Mouse (Mus musculus): ENCODE data around the gene Ip6k1. TPM values are rescaled to one million over a fixed set of nuclear protein-coding genes. Genes with fewer than 3 reads are reported as not detected.
A peak's percentile ranks its signal among the peaks of the same experiment; 100 is the strongest.
"Not testable (repeated sequence)": the region's sequence is repeated elsewhere in the genome, so short reads cannot be mapped to it uniquely, and the experiment has no call there.

The Ip6k1 gene
- polyA plus RNA-seq, 1 experiment from 2014 or later = 50.2 TPM

DNA sequence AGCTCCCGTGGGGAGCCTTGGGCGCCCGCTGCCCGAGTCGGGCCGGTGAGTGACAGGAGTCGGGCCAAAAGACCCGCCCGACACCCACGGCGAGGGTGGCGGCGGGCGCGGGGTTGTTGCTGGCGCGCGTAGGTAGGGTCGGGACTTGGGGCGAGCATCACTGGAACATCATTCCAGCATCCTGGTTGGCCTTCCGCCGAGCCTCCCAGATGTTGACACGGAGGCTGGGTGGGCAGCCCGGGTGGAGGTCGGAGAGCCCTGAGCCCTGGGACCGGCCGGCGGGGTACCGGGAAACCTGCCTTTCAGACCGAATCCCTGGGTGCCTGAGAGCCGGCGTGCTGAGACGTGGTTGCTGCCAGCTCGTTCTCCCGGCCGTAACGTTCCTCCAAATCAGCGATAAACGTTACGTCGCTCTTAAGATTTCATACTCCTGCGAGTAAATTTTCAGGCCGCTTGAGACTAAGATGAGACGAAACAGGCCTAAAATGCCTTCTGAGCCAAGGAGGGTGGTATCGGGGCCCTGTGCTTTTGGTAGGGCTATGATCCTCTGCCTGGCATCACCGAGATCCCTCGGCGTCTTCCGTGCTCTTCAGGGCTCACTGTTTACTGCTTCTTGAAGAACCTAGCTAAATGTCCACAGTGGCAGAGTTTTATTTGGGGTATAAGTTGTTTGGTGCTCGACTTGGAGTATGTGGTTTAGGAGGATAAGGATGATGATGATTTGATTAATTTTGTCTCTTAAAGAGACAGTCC, 653 bp downstream of the Ip6k1 start:
- Histone ChIP-seq H3K4me3 (peak overlapping the region; percentile 97), H3K9ac (peak overlapping the region; percentile 98), H3K4me1 (replicated peaks) (peaks cover 25% of the 10 kb centered on the region), H3K27me3 (replicated peaks) (0 out of 2 replicates have a peak, but pooled peaks cover 3% of the 10 kb centered on the region), H3K9me3 (replicated peaks) (no peaks in the 10 kb centered on the region), H3K4me2 (peak overlapping the region; percentile 83), H3K27ac (ENCODE audit: poor library complexity, severe bottlenecking) (peak overlapping the region; percentile 97), H3K36me3 (0 out of 2 replicates have a peak, but pooled peaks cover 3% of the 10 kb centered on the region)
- under 1% methylated on average over 50 of the region's 50 CpGs for WGBS
- peak; percentile 53 for ATAC-seq (ENCODE audit: insufficient number of reproducible peaks, low FRiP score)

DNA sequence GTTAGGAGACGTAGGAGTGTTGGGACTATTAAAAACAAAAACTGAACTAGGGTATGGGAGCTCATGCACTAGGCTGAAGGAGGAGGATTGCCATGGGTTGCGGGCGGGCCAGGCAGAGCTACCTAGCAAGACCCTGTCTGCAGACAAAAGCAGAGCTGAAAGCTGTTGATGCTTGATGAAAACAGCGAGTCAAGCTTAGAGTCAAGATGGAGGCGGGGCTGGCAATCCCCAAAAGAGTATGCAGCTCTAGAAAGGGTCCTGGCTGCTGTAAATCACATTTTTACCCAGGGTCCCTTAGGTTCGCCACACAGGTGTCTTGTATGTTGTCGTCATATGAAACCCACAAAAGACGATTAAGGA, 1.2 kb downstream of the Ip6k1 start:
- Histone ChIP-seq H3K36me3 (0 out of 2 replicates have a peak, but pooled peaks cover 3% of the 10 kb centered on the region), H3K27ac (ENCODE audit: poor library complexity, severe bottlenecking) (peak overlapping the region; percentile 97), H3K4me1 (replicated peaks) (peaks cover 31% of the 10 kb centered on the region), H3K9ac (peak overlapping the region; percentile 98), H3K9me3 (replicated peaks) (no peaks in the 10 kb centered on the region), H3K4me2 (peak overlapping the region; percentile 83), H3K4me3 (peak overlapping the region; percentile 97), H3K27me3 (replicated peaks) (0 out of 2 replicates have a peak, but pooled peaks cover 3% of the 10 kb centered on the region)
- WGBS = 23% methylated on average over 8 of the region's 8 CpGs
- no peak for ATAC-seq (ENCODE audit: insufficient number of reproducible peaks, low FRiP score)

GRCm38 (mm10) chr9:108008041-108008440, 5.7 kb downstream of the Ip6k1 start:
- Histone ChIP-seq H3K4me2 (no peak overlapping the region), H3K9ac (0 out of 2 replicates have a peak overlapping the region, but pooled peaks have one; percentile 41), H3K4me1 (replicated peaks) (peaks cover 30% of the 10 kb centered on the region), H3K36me3 (peaks cover 11% of the 10 kb centered on the region; the same call in 1 of the 2 replicates), H3K27ac (ENCODE audit: poor library complexity, severe bottlenecking) (no peak overlapping the region), H3K4me3 (no peak overlapping the region), H3K9me3 (replicated peaks) (no peaks in the 10 kb centered on the region), H3K27me3 (replicated peaks) (no peaks in the 10 kb centered on the region)
- no peak for ATAC-seq (ENCODE audit: insufficient number of reproducible peaks, low FRiP score)
- whole genome bisulfite sequencing = 92% methylated on average over 5 of the region's 5 CpGs

DNA sequence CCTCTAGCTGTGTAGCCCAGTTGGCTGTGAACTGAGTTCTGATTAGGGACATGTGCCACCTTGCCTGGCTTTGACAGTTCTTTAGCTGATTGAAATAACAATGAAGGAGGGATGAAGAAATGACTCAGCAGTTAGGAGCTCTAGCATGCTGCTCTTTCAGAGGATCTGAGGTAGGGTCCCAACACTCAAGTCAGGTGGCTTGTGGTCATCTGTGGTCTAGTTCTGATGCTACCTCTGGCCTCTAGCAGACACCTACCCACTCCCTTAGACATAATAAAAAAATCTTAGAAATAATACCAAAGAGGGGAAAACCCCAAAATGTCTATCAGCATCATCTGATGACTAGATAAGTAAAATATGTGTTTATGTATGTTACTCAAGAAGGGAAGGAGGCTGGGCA, 8.1 kb downstream of the Ip6k1 start:
- Histone ChIP-seq H3K4me1 (replicated peaks) (peaks cover 14% of the 10 kb centered on the region), H3K9ac (no peak overlapping the region)
- ATAC-seq (ENCODE audit: insufficient number of reproducible peaks, low FRiP score) = no peak

GRCm38 (mm10) chr9:108013577-108013976, 11.3 kb downstream of the Ip6k1 start:
- 97% methylated on average over 2 of the region's 2 CpGs for WGBS
- peaks cover 18% of the 10 kb centered on the region; the same call in 1 of the 2 replicates for H3K36me3 ChIP-seq
- H3K9me3 ChIP-seq (replicated peaks); H3K4me2 ChIP-seq; H3K27ac ChIP-seq (ENCODE audit: poor library complexity, severe bottlenecking); H3K4me3 ChIP-seq; H3K9ac ChIP-seq; H3K4me1 ChIP-seq (replicated peaks); ATAC-seq (ENCODE audit: insufficient number of reproducible peaks, low FRiP score); H3K27me3 ChIP-seq (replicated peaks): not testable (repeated sequence)

More for the DNA sequence above, 8.1 kb downstream of the Ip6k1 start:
- Histone ChIP-seq H3K27me3 (replicated peaks) (no peaks in the 10 kb centered on the region), H3K27ac (ENCODE audit: poor library complexity, severe bottlenecking) (no peak overlapping the region), H3K36me3 (peaks cover 12% of the 10 kb centered on the region; the same call in 1 of the 2 replicates), H3K9me3 (replicated peaks) (no peaks in the 10 kb centered on the region), H3K4me3 (no peak overlapping the region), H3K4me2 (no peak overlapping the region)

DNA sequence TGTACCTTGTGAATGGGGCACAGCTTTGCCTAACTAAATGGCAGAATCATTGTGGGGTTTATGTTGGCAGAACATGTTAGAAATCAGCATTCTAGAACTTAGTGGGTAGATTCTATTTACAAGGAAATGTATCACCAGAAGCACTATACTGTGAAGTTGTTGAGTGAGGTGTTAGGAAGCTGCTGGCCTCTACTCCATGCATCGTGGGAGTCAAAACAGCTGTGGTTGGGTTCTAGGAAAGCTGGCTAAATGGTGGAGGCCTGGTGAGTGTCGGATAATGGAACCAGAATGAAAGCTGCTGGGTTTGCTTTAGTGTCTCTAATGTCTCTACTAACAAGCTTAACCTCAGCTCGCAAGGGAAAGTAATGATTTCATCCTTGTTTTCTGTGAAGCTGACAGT, 14.8 kb downstream of the Ip6k1 start:
- peaks cover 18% of the 10 kb centered on the region; the same call in 1 of the 2 replicates for H3K36me3 ChIP-seq
- ATAC-seq (ENCODE audit: insufficient number of reproducible peaks, low FRiP score) = no peak
- H3K4me2 ChIP-seq = no peak overlapping the region
- no peak overlapping the region for H3K27ac ChIP-seq (ENCODE audit: poor library complexity, severe bottlenecking)
- H3K9me3 ChIP-seq (replicated peaks) = no peaks in the 10 kb centered on the region
- H3K4me3 ChIP-seq = no peak overlapping the region
- no peak overlapping the region for H3K9ac ChIP-seq
- 79% methylated on average over 3 of the region's 3 CpGs for WGBS
- peaks cover 18% of the 10 kb centered on the region for H3K4me1 ChIP-seq (replicated peaks)
- H3K27me3 ChIP-seq (replicated peaks) = no peaks in the 10 kb centered on the region

DNA sequence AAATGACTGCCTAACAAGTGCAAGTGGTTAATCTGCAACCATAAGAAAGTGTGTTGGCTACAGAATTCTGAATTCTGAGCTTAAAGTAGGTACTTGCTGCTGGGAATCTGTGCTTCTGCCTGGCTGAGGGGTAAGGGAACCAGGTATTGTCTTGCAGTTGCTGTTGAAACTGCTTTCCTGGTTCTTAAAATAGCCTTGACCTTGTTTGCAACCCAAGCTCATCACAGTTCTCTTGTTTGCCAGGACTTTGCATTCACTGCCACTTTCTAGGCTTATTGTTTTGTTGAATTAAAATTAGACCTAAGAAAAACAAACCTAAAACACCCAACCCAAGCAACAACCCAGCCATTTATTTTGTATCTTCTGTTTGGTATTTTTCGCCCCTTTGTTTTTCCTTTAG, 18.4 kb downstream of the Ip6k1 start:
- H3K4me3 ChIP-seq = no peak overlapping the region
- peak overlapping the region; percentile 18; the same call in 1 of the 2 replicates for H3K27ac ChIP-seq (ENCODE audit: poor library complexity, severe bottlenecking)
- 92% methylated on average over 1 of the region's 1 CpGs for WGBS
- no peak for ATAC-seq (ENCODE audit: insufficient number of reproducible peaks, low FRiP score)
- H3K9me3 ChIP-seq (replicated peaks) = no peaks in the 10 kb centered on the region
- H3K27me3 ChIP-seq (replicated peaks) = no peaks in the 10 kb centered on the region
- H3K4me2 ChIP-seq = peak overlapping the region; percentile 24
- peaks cover 27% of the 10 kb centered on the region for H3K36me3 ChIP-seq
- no peak overlapping the region for H3K9ac ChIP-seq
- peaks cover 16% of the 10 kb centered on the region for H3K4me1 ChIP-seq (replicated peaks)

- H3K36me3 ChIP-seq = peaks cover 41% of the 10 kb centered on the region
- ATAC-seq (ENCODE audit: insufficient number of reproducible peaks, low FRiP score) = no peak
- H3K4me2 ChIP-seq = no peak overlapping the region
- no peak overlapping the region for H3K27ac ChIP-seq (ENCODE audit: poor library complexity, severe bottlenecking)
- WGBS = 85% methylated on average over 3 of the region's 3 CpGs
- no peaks in the 10 kb centered on the region for H3K27me3 ChIP-seq (replicated peaks)
- no peak overlapping the region for H3K9ac ChIP-seq
- no peak overlapping the region for H3K4me3 ChIP-seq
- H3K9me3 ChIP-seq (replicated peaks) = peaks cover 5% of the 10 kb centered on the region
- H3K4me1 ChIP-seq (replicated peaks) = peaks cover 16% of the 10 kb centered on the region
Measured at GRCm38 (mm10) chr9:108023216-108023615, 20.9 kb downstream of the Ip6k1 start.

GRCm38 (mm10) chr9:108026584-108026983, 24.3 kb downstream of the Ip6k1 start:
- WGBS = 92% methylated on average over 3 of the region's 3 CpGs
- H3K9ac ChIP-seq = no peak overlapping the region
- peaks cover 6% of the 10 kb centered on the region for H3K4me1 ChIP-seq (replicated peaks)
- no peak overlapping the region for H3K4me2 ChIP-seq
- no peak overlapping the region for H3K4me3 ChIP-seq
- no peak for ATAC-seq (ENCODE audit: insufficient number of reproducible peaks, low FRiP score)
- H3K9me3 ChIP-seq (replicated peaks) = peaks cover 5% of the 10 kb centered on the region
- H3K27ac ChIP-seq (ENCODE audit: poor library complexity, severe bottlenecking) = no peak overlapping the region
- peaks cover 50% of the 10 kb centered on the region for H3K36me3 ChIP-seq
- no peaks in the 10 kb centered on the region for H3K27me3 ChIP-seq (replicated peaks)

GRCm38 (mm10) chr9:108027867-108028266, 25.6 kb downstream of the Ip6k1 start:
- H3K4me1 ChIP-seq (replicated peaks) = no peaks in the 10 kb centered on the region
- no peak for ATAC-seq (ENCODE audit: insufficient number of reproducible peaks, low FRiP score)
- H3K4me3 ChIP-seq = no peak overlapping the region
- no peak overlapping the region for H3K27ac ChIP-seq (ENCODE audit: poor library complexity, severe bottlenecking)
- 95% methylated on average over 3 of the region's 3 CpGs for WGBS
- no peak overlapping the region for H3K9ac ChIP-seq
- H3K4me2 ChIP-seq = no peak overlapping the region
- no peaks in the 10 kb centered on the region for H3K27me3 ChIP-seq (replicated peaks)
- peaks cover 61% of the 10 kb centered on the region for H3K36me3 ChIP-seq
- peaks cover 5% of the 10 kb centered on the region for H3K9me3 ChIP-seq (replicated peaks)

GRCm38 (mm10) chr9:108032126-108032525, 29.8 kb downstream of the Ip6k1 start:
- no peaks in the 10 kb centered on the region for H3K27me3 ChIP-seq (replicated peaks)
- H3K9me3 ChIP-seq (replicated peaks) = peaks cover 5% of the 10 kb centered on the region; the same call in 1 of the 2 replicates
- no peaks in the 10 kb centered on the region for H3K4me1 ChIP-seq (replicated peaks)
- ATAC-seq (ENCODE audit: insufficient number of reproducible peaks, low FRiP score) = no peak
- no peak overlapping the region for H3K4me2 ChIP-seq
- no peak overlapping the region for H3K27ac ChIP-seq (ENCODE audit: poor library complexity, severe bottlenecking)
- WGBS = 88% methylated on average over 5 of the region's 5 CpGs
- H3K4me3 ChIP-seq = no peak overlapping the region
- no peak overlapping the region for H3K9ac ChIP-seq
- peaks cover 55% of the 10 kb centered on the region for H3K36me3 ChIP-seq

Data from heart, embryonic 12.5 days (tissue).